Mouse (Mus musculus) MN1 (cell line): Measurements from ENCODE around the gene Zpbp.
A peak's percentile ranks its signal among the peaks of the same experiment; 100 is the strongest.

ENCODE experiments used
- DNase-seq: peaks from one replicate; pipeline ENCODE4 v3.0.0-alpha.2; 2016; ENCODE audit warnings: low spot score

Zpbp gene

GRCm38 (mm10) chr11:11461635-11462560, at the start of gene Zpbp, which contains the start of gene Spata48:
Zpbp (minus strand) TSS chr11:11462408.
Spata48 (plus strand) TSS chr11:11462094.
- no peak for DNase-seq

- DNase-seq, result no peak
Observed at GRCm38 (mm10) chr11:11509413-11509812, 47.2 kb upstream of the Zpbp start.

- DNase-seq, result no peak
Observed at GRCm38 (mm10) chr11:11506187-11506586, 44.0 kb upstream of the Zpbp start.

GRCm38 (mm10) chr11:11499944-11500343, 37.7 kb upstream of the Zpbp start:
- DNase-seq, result peak; percentile 11

- no peak for DNase-seq
Observed at GRCm38 (mm10) chr11:11495697-11496096, 33.5 kb upstream of the Zpbp start.

- no peak for DNase-seq
Observed at GRCm38 (mm10) chr11:11492044-11492443, 29.8 kb upstream of the Zpbp start.

- DNase-seq, result no peak
Observed at GRCm38 (mm10) chr11:11484378-11484777, 22.2 kb upstream of the Zpbp start.

- DNase-seq, result no peak
Observed at GRCm38 (mm10) chr11:11468924-11469323, 6.7 kb upstream of the Zpbp start.

GRCm38 (mm10) chr11:11462561-11462890, 318 bp upstream of the Zpbp start:
- DNase-seq, result no peak

GRCm38 (mm10) chr11:11455037-11455436, 7.2 kb downstream of the Zpbp start:
- no peak for DNase-seq

- no peak for DNase-seq
Observed at GRCm38 (mm10) chr11:11417356-11417755, 44.9 kb downstream of the Zpbp start.

- no peak for DNase-seq
Observed at GRCm38 (mm10) chr11:11414188-11414587, 48.0 kb downstream of the Zpbp start.

GRCm38 (mm10) chr11:11394686-11395085, 67.5 kb downstream of the Zpbp start:
- no peak for DNase-seq

- DNase-seq, result no peak
Observed at GRCm38 (mm10) chr11:11393164-11393563, 69.0 kb downstream of the Zpbp start.

GRCm38 (mm10) chr11:11371305-11371704, 90.9 kb downstream of the Zpbp start:
- DNase-seq, result no peak

- DNase-seq, result no peak
Observed at GRCm38 (mm10) chr11:11283512-11283911, 178.7 kb downstream of the Zpbp start.

GRCm38 (mm10) chr11:11280128-11280527, 182.1 kb downstream of the Zpbp start:
- no peak for DNase-seq

GRCm38 (mm10) chr11:11257348-11257747, 204.9 kb downstream of the Zpbp start:
- no peak for DNase-seq

GRCm38 (mm10) chr11:11242694-11243377, 219.4 kb downstream of the Zpbp start:
- DNase-seq, result no peak

GRCm38 (mm10) chr11:11239346-11239745, 222.9 kb downstream of the Zpbp start:
- DNase-seq, result no peak
